Mouse (Mus musculus) cerebellum, adult 11-12 months (tissue): ENCODE results near the gene 4933415A04Rik.

Experiments used
- DNase-seq: peaks from one replicate; pipeline ENCODE4 v3.0.0; 2022

4933415A04Rik gene

GRCm38 (mm10) chr11:43633658-43634401 is 47.0 kb downstream of the 4933415A04Rik start:
- no peak for DNase-seq

- DNase-seq, result no peak
Measured at GRCm38 (mm10) chr11:43636761-43637160, 49.9 kb downstream of the 4933415A04Rik start.

GRCm38 (mm10) chr11:43638486-43638885 is 51.6 kb downstream of the 4933415A04Rik start:
- DNase-seq, result no peak
